Mouse (Mus musculus) thymus, postnatal 14 days (tissue): ENCODE results near the gene Ice2.

ENCODE experiments used
- DNase-seq: peaks from one replicate; pipeline ENCODE4 v3.0.0; 2021

Ice2 gene

DNA sequence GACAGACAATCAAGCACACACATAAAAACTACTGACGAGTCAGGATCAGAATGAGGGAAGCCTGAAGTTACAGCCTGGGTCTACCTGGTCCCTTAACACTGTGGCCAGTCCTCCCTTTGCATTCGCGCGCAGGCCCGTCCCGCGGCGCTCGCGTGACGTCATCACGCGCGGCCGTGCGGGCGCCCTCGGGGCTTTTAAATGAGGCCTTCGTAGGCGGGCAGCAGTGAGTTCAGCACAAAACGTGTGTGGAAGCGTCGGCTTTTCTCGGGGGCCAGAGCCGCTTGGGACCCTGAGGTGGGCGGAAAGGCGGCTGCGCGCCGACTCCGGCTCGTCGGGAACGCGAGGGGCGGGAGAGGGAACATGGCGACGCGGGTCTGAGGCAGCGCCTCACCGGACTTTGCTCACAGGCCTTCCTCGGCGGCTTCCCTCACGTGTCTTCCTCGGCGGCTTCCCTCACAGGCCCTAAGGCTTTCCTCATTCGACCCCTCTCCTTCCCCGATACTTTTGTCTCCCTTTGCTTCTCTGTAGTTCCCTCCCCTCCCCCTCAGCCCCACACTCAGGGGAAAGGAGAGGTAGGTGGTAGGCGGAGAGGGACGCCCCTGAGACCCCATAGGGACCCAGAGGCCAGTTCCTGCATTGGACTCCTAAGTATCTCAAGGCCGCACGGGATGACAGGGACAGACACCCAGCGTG lies at the start of gene Ice2:
Gene Ice2 (plus strand): TSS at position 147 of the 693 bp plus-strand sequence.
- peak; percentile 76 for DNase-seq

DNA sequence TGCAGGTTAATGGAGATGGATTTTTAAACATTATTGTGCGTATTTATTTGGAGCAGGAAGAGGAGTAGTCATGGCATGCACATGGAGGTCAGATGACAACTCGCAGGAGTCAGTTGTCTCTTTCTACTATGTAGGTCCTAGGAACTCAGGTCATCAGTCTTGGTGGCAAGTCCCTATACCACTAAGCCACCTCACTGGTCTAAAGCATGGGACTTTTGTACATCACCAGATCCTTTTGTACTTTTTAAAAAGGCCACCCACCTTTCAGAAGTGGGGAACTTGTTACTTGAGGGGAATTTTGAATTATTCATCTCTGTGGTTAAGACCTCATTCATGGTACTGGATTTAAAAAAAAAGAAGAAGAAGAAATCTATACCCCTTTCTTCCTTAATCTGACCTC lies 48.2 kb upstream of the Ice2 start:
- no peak for DNase-seq

DNA sequence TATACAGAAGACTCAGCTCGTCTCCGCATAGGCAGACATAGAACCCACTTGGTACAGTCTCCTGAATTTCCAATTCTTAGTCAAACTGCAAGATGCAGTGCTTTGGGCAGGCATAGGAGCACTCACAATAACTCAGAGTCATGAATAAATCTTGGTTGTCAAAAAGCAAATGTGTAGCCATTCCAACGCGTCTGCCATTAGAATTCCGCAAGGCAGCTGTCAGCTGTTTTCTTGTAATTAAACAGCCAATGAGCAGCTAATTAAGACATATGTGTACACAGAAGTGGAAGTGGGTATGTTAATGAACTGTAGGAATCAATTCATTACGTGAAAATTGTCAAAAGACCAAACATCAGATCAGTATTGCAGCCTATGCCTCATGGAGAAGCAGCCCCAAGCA lies 43.5 kb upstream of the Ice2 start:
- DNase-seq, result no peak

DNA sequence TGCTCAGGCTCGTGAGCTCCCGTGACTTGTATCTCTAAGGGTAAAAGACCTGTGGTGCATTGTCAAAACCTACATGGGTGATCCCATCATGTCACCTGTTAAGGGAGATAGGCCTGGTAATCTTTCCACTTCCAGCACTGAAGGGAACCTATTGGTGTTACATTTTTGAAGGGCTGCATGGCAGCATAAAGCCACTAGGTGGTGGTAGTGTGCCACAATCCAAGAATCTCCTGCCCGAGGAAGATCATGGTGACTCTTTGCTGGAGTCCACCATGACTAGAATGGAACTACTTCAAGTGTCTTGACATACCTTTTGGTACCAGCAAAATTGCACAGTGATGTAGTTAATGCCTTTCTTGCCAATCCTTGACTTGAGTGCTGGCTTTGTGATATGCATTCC lies 39.9 kb upstream of the Ice2 start:
- peak; percentile 71 for DNase-seq

DNA sequence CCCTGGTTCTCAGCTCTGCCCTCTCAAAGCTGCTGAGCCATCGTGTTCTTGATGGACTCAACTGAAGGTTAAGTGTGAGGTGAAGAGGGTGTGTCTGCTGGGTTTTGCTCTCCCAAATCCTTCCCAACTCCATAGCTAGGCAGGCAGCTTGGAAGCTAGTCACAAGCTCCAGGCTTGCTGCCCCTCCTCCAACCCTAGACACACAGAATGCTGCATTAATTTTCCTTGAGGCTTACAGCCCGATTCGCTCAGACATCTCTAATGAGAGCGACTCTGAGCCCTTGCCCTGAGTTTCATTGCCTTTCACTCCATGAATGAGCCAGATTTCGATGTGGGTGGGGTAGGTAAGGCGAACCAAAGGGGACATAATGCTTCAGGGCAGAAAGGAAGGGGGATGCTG lies 38.9 kb upstream of the Ice2 start:
- no peak for DNase-seq

DNA sequence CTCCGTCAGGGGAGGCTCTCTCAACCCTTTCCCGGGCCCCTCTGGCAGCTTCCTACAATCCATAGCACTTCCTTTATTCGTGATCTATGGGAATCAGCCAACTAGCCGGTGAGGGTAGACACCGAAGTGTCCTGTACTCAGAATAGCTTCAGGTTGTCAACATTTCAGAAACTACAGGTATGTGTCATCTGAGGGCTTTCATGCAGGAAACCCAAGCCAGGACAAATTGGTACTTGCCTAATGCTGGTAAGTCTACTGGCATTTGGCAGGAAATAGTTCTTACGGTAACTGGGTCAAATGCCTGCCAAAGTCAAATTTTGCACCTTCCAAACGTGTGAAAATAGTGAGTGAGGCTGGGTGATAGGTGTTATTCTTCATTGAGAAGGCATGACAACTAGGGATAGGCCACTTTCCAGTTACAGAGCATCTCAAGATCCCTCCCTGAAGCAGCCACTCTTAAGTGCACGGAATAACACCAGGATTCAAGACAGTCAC lies 35.7 kb upstream of the Ice2 start:
- no peak for DNase-seq

DNA sequence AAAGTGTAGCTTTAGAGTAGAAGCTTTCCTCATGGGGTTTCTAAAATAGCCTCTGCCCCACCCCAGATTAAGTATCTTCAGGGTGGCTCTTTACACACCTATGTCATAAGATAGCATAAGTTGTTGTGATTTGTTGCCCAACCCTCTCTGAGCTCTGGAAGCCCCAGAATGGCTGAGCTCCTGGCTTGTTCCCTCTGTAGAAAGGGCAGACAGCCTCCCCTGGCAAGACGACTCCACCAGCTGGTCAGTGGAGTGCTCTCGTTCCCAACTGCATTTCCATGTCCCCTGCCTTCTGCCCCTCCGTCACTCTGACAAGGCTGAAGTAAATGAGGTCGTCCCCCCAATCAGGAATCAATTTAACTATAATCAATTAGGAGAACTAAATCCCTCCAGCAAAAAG lies 34.9 kb upstream of the Ice2 start:
- no peak for DNase-seq

DNA sequence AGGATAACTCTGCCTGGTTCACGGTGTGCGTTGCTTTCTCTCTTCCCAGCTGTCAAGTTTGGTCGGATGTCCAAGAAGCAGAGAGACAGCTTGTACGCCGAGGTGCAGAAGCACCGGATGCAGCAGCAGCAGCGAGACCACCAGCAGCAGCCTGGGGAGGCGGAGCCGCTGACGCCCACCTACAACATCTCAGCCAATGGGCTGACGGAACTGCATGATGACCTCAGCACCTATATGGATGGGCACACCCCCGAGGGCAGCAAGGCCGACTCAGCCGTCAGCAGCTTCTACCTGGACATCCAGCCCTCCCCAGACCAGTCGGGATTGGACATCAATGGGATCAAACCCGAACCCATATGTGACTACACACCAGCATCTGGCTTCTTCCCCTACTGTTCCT lies 33.6 kb upstream of the Ice2 start:
- DNase-seq, result no peak

DNA sequence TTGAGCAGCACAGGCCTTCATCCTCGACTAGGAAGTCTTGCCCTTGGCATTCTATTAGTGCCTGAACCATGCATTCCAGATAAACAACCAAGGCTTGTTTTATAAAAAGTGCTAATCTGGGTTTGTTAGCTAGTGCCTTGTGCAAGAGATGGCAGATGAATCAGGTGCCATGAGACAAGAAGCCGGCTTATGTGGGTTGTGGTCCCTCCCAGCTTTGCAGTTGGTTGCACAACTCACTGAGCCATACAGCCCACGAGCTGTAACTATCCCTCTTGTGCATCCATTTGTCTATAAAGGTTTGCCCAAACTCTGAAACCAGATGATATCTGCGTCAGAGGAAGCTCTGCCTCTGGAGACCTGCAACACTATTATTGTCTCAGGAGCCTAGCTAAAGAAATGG lies 30.7 kb upstream of the Ice2 start:
- DNase-seq, result no peak

DNA sequence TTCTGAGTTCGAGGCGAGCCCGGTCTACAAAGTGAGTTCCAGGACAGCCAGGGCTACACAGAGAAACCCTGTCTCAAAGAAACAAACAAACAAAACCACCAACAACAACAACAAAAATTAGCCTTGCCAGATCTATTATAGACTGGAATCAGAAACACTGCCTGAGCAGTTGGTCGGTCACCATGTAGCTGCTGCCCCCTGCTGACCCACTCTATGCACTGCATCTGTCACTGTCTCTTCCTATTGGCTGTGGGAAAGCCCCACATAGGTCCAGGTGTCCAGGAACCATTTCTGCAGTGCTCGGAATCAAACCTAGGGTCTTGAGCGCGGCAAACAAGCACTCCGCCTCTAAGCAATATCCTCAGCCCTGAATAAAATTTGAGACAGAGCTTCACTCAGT lies 29.6 kb upstream of the Ice2 start:
- peak; percentile 76 for DNase-seq

DNA sequence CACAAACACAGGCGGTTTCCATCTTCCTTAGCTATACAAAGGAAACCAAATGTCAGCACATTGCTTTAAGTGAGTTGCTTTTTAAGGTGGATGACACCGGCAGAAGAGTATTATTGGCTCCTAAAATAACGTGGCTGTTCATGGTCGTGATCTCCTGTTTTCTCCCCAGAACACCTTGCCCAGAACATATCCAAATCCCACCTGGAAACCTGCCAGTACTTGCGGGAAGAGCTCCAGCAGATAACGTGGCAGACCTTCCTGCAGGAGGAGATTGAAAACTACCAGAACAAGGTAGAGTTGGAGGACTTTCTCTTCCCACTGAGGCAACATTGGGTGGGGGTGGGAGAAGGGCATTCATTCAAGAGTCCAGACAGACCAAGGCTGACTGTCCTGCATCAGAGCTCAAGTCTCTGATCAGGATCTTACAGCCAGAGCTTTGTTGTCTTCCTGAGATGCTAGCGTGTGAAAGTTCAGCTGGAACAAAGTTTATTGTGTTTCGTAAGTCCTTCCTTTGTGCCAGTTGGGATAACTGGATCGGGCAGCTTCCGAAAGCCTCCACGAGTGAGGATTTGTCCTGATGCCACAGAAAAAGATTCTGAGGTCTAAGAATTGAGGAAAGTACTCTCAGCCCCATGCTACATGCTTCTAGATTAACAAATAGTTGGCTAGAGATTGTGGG lies 26.5 kb upstream of the Ice2 start:
- DNase-seq, result no peak

DNA sequence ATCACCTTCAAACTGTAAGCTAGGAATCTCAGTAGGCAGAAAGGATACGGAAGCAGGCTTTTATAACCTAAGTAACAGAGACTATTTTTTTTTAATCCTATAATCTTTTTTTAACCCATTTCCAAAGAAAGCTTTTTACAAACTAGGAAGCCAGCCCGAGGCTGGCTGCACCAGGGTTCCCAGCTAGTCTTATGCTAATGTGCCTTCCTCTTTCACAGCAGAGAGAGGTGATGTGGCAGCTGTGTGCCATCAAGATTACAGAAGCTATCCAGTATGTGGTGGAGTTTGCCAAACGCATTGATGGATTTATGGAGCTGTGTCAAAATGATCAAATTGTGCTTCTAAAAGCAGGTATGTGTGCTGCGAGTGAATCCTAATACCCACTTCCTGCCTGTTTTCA lies 24.8 kb upstream of the Ice2 start:
- DNase-seq, result no peak

DNA sequence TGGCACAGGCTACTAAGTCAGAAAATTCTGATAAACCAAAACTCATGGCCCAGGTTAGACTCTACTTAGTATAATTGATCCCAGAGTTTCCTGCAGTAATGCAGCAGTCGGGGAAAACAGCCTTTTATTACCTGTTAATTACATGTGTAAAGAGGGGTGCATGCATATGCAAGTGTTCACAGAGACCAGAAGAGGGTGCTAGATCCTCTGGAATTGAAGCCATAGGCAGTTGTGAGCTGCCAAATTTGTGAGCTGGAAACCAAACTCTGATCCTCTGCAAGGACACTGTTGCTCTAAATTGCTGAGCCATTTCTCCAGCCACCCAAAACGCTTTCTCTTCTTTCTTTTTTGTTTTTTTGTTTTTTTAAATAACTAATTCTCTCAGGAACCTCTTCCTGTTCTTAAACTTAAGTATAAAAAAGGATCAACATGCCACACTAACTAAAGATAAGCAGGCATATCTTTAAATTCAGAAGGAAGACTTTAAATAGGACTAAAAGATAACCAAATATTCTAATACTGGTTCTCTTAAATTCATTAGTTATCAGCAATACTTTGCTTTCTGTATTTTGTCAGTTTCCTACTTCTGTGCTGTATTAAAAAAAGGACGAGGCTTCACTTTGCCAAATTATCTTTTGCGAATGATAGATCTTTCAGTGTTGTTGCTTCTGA lies 20.6 kb upstream of the Ice2 start:
- no peak for DNase-seq

DNA sequence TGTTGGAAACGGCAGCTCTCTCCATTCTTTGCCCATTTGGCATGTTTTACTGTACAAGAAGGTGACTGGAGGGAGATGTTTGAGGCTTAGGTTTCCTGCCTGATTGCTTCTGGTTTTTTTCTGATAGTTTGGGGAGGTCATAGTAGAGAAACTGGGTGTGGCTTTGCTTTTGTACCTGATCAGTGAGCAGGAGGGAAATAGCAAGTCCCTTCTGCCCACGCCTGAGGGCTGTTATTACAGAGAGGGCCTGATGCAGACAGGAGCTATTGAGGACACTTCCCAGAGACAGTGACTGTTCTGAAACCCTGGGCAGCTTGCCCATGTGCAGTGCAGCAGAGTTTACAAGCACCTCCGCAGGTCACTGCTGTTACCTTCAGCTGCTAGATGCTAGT lies 20.1 kb upstream of the Ice2 start:
- DNase-seq, result no peak

DNA sequence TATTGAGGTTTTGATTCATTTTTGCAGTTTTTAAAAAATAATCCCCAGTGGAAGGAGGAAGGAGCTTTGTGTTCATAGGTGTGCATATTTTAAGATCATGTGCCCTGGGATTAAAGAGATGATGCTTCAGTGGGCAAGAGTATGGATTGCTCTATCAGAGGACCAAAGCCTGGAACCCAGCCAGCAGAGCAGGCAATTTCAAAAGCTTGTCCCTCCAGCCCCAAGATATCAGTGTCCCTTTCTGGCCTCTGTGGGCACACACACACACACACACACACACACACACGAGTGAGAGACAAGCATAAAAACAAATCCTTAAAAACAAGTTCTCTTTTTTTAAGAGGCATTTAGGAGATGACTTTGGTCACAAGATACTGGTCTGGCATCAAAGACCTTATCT lies 17.2 kb upstream of the Ice2 start:
- no peak for DNase-seq

DNA sequence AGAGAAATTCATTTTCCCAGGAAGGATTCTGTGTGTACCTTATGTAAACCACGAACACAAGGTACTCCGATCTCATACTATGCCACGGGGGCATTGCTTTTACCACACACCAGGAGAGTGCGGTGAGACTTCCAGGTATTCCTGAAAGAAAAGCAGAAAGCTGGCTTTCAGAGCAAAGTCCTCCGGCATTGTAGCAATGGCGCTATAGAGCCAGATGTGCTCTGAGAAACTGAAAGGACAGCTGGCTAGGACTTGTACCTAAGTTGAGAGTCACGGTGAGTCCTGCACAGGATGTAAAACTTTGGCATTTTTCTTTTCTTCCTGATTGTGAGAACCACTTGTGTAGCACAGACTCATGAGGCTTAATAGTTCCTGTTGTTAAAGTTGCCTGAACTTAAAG lies 16.0 kb upstream of the Ice2 start:
- DNase-seq, result no peak

DNA sequence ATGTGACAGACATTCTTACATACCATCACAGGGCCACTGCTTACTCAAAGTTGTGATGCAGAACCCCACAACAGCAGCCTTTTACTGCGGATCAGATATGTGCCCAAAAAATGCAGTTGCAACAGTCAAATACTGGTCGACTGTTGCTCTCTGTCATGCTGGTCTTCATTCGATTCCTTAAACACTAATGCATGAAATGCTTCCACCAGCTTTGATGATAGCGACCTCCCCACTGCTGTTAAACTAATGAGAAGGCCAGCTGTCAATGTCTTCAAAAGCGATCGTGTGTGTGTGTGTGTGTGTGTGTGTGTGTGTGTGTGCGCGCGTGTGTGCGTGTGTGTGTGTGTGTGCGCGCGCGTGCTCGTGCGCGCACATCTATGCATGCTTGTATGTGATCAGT lies 13.2 kb upstream of the Ice2 start:
- no peak for DNase-seq

DNA sequence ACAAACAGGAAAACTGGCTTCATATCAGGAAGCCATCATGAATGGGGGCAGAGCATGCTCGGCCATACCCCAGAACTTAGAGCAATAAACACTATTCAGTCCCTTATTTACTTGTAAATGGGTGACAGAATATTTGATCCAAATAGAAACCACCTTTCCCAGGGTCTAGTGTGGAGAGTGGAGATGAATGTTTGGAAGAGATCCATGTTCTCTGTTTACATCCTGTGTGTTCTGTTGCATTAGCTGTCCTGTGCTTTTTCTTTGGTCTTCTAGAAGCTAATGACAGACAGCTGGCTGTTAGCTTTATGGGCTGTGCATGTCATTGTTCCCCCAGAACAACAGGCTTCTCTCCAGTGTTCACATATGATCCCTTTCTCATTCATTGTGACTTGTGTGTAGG lies 12.8 kb upstream of the Ice2 start:
- DNase-seq, result no peak

DNA sequence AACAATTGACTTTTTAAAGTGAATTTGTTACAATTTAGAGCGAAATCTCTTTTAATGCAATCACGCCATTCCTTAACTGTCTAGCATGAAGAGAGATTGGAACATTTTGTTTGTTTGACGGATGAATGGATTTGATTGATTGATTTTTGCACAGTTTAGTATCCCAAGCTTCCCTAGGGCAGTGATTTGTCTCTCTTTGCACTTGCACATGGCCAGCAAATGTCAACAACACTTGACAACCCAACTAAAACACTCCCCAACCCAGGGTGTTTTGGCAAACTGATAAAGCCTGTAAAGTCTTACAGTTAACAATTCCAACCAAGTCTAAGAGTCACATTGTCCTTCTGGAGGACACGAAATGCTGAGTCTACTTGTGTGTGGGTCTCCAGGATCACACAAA lies 10.4 kb upstream of the Ice2 start:
- DNase-seq, result no peak

DNA sequence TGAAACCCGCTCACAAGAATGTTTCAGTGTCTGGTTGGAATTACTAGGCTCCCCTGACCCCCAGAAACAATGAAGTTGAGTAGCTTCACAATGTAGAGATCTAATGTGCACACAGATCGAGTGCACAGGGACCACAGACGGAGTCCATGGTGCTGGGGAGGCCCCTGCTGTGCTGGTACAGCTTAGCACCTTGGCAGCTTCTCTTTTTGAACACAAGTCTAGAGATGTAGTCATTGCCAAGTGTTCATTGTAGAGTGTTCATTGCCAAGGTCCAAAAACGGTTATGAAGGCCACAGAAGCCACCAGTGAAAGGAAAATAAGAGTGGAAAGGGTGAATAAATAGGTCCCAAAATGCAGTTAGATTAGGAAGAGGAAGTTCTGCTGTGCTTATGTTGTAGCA lies 7.1 kb upstream of the Ice2 start:
- no peak for DNase-seq

DNA sequence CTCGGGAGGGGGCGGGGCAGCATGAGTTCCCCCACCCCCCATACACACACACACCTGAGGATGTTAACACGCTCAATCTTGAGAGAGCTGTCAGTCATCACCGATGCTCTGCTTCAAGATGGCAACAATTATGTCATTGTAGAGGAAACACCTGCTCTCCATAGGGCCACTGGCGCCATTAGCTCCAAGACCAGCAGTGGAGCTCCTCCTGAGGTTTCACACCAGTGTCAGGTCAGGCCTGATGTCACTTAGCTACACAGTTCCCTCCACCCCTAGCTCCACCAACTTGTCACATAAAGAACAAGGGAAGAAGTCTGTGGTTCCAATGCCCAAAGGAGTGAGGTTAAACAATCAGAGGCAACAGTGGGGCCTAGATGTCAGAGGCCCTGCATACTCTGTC lies 3.5 kb upstream of the Ice2 start:
- no peak for DNase-seq

DNA sequence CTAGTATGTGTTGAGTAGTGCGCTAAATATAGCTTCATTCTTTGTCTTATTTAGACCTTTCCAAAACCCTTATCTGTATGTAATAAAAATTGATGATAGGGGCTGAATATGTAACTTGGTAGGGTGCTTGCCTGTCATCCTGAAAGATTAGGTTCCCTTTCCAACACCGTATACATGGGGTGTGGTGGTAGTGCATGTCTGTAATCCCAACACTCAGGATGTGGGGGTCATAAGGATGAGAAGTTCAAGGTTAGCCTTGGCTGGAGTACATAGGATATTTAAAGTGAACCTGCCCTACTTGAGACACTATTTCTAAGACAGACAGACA lies 310 bp upstream of the Ice2 start:
- DNase-seq, result no peak

DNA sequence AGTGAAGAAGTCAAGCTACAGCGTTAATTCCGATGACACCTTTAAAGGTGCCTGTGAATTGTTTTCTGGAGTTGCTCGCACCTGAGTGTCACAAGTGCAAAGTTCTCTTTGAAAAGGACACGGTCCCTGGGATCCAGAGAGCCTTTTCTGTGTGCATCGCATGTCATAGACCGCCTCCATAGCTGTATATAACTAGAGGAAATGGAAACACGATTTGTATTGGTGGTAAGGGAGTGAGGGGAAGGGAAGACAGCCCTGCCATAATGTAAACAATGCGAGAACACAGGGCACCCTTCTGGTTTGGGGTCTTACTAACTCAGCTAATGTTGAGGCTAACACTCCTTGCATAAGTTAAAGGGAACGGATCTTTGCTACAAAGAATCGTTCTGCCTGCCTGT lies 746 bp downstream of the Ice2 start:
- DNase-seq, result no peak

DNA sequence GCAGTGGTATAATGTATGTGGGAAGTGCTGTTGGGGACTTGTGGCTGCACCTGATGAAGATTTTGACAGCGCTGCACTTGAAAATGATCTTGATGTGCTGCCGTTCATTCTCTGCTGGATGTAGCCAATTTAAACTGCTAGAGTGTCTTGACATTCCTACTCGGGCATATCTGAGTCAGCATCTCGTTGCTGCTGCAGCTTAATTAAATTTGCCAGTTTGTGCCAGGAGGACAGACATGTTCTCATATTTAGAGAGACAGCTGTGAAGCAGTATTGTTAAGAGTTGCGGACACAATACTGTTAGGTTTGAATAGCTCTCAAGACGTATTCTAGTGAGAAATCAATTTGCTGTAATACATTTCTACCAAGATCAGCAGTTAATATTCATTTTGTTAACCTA lies 7.0 kb downstream of the Ice2 start:
- DNase-seq, result no peak

DNA sequence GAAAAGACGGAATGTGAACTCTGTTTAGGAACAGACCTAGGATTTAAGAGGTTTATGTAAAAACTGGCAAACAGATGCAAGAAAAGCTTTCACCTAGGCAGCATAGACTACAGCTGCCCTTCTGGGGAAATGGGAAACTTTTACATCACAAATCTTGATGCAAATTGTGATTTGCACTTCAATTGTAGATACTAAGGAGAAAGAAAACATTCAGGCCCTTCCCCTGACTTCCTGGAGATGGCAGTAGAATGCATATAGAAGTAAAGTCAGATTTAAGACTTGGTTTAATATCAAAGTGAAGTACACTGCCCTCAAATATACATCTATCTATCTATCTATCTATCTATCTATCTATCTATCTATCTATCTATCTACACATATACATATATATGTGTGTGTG lies 21.8 kb downstream of the Ice2 start:
- DNase-seq, result peak; percentile 35
